Mouse (Mus musculus) thymus, postnatal 0 days (tissue): Measurements from ENCODE around the gene Cep41. TPM values are rescaled to one million over a fixed set of nuclear protein-coding genes. Genes with fewer than 3 reads are reported as not detected.

Experiments used
- DNase-seq: peaks from one replicate; pipeline ENCODE4 v3.0.0-alpha.2; 2015; ENCODE audit warnings: low spot score
- polyA plus RNA-seq: library from polyadenylated mRNA; unstranded; fragments of >200 nt; fragmentation: Nextera tagmentation; extraction: Ambion mirVana; gene quantifications from 2 replicates; pipeline ENCODE4 v1.2.1, GENCODE M21; 2015

Gene Cep41
- polyA plus RNA-seq: 14.1 and 15.0 TPM in 2 replicates

DNA sequence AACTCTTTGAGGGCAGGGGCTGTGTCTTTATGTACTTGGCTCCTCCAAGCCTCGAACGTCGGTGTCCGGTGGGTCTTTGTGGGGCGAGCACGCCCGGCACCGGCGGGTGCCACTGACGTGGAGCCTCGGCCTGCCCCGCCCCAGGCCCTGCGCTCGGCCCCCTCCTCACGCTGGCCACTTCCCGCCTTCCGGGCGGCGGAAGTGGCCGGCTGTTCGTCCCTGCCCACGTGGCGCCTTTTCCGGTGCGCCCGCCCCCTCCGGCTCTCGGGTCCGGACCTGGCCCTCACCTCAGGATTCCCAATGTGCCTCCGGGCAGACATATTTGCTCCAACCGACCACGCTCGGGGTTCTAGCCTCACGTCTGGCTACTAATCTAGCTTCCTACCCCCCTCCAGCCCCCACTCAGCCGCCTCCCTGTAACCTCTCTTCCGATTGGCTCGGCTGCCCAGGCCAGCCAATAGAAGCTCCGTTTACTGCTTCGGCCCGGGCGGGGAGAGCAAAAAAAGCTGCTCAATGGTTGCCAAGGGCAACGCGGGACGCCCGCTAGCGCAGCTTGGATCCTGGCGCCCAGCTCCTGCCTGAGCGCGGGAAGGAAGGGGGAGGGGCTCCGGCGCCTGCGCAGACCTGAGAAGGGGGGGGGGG is at the start of gene Cep41:
Cep41 (minus strand) TSS at position 400 of the 642 bp plus-strand sequence.
- DNase-seq: peak; percentile 94

DNA sequence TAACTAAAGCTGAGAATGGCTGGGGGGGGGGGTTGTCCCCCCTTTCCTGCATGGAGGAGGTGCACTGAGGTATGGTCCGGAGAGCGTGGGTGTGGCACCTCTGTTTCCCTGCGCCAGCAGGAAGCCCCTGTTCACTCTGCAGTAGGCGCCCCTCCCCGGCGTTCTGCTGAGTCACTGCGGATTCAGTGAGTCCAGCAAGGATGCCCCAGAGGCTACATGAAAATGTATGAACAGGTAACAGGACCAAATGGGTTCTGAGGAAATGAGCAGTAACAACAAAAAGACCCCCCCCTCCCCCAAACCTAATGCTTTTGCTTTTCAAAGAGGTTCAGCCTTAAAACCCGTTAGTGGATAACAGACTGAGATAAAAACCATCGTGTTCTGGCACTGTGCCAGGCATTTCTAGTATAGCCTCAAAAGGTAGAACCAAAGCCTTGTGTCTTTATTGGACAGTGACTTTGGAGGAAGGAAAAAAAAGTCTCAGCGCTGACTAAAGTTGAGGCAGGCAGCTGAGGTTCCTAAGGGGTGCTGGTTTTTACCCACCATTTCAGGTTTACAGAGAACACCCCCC is 45.7 kb upstream of the Cep41 start:
- no peak for DNase-seq

DNA sequence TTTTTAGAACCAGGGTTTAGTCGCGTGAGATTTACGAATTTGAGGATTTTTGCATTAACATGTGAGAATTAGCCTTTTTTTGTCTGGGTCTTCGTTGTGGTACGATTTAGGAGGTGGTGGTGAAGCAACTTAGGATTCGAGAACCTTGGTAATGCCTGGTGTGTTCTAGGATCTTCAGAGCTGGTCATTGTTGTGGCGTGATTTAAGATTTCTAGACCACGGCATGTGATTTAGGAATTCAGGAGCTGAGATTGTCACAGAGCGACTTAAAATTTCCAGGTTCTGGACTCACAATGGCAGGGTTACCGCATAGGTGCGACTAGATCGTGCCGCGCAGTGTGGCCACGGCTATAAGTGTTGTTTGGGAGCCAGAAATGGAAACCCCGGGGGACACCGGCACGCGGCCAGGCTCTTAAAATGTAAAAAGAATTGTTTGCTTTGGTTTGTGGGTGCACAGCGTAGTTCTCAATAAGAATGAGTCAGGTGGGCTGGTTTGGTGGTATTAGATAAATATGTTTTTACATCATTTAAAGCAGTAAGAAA is 45.0 kb upstream of the Cep41 start:
- no peak for DNase-seq

DNA sequence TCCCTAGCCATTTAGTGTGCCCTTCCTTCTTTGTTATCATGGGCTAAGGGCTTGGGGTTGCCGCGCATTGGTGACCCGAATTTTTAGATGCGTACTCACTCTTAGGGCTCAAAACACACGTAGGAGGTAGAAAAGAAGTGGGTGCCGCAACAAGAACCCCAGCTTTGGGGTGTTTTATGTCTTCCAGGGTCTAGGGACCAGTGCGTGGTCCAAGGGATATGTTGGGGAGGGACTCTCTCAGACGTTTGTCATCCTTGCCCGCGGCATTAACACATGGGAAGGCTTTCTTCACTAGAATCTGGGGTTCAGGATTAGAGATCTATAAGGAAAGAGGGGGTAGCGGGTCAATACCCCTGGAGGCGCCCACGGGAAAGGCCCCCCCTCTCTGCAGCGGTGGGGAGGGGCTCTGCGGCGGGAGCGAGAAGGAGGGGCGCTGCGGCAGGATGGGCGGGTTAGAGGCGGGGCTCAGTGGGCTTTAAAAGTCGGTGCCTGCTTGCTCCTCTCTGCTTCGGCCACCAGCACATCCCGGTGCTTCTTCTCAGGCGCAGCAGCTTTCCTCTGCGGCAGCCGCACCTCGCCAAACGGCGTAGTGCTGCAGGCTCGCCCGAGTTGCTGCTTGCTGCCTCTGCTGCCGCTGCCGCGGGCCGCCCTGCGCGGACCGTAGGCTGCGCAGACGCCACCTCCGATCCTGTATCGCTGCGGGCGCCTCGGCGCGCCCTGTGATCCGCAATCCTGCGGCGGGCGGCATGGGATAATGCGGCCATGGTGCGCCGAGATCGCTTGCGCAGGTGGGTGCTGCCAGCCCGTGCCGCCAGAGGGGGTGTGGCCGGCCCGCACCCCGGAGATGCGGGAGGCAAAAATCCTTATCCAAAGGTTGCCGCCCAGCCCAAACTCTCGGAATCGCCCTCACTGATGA is 44.3 kb upstream of the Cep41 start:
- no peak for DNase-seq

DNA sequence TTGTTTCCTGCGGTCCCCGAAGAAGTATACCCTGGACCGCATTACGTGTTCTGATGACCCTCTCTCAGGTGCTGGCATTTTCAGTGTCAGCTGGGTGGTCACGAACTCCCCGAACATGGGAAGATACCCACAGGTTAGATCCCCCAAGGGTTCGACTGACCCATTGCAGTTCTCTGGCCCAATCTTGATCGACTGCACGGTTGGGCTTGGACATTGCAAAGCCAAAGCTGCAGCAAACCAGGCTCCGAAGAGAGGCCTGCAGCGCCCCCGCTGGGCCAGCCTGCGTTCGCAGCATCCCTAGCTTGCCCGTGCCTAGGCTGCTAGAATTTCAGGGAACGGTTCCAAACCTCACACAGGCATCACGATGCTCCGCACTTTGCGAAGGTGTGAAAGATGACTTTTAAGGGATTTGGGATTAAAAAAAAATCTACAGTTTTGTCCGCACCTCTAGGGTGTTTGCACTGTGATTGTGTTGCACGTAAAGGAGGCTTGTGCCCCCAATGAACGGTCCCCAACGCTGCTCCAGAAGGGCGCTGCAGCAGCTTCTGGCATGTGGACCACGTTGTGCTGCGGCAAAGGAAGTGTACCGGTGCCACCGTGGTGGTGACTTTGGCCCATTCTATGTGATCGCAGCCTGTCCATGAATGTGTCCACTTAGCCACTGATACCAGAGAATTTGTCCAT is 43.5 kb upstream of the Cep41 start:
- DNase-seq: no peak

DNA sequence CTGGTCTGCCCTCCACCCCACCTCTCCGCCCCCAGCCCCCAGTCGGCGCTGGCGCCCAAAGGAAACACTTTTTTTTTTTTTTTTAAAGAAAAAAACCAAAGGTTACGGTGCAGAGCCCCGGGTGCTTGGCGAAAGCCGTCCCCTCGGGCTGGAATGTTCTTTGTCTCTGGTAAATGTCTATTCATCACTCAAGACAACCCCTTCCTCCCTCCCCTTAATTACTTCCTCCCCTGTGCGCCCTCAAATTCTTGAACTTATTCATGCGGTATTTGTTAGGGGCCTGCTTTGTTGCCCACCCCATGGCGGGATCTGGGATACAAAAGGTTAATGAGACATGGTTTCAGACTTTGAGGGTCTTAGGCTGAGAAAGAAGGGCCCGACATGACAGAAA is 42.8 kb upstream of the Cep41 start:
- DNase-seq: no peak

DNA sequence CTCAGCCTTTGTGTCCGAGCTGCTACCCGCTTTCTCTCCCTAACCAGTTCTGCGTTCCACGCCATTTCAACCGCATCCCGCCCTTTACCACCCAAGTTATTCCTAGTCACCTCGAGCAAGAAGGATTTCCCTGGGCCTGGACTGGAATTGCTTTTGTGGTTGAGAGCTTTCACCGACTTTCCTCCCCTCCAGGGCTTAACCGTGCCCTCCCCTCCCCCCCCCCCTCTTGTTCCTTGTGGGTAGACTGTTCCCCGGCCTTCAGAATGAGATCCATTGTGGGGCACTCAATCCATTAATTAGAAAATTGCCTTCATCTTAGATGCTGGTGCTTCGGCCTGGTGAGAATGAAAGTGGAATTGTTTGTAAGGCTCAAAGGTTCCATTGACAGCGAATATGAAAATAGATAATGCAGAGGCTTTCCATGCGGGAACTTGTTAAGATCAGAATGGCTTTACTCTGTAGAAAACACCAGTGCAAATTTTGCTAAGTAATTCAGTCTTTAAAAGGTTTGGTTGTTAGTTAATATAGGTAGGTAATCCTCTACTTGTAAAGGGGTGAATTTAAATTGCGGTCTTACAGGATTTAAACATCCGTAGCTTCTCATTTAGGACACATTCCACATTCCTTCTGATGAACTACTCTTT is 42.3 kb upstream of the Cep41 start:
- DNase-seq: no peak

DNA sequence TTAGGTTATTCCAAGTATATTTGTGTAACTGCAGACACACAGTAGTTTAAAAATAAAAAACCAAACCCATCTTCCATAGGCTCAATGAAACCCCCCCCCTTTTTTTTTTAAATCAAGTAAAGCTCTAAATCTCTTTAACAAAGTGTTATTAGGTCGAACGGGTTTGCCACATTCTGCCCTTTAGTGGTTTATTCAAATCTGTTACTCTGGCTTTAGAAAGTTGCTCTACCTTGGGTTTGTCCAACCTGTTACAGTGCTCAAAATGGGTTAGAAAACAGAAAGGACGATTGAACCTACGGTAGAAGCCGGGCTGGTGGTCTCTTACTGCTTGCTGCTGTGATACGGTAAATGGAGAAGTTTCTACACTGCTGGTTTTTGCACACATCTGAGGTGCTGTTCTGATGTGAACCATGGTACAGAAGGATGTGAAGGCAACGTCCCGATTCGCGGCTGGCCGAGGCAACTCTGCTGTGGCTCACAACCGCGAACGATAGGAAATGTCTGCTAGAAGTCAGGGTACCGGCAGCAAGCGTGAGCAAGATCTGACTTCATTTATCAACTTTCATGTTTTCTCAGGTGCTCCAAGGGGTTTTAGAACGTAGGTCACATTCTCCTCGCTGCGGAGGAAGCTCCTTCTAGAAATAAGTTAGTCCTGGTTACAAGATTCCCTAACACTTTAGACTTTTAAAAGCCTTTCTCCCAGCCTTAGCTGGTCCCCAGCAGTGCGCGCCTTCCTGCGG is 41.6 kb upstream of the Cep41 start:
- DNase-seq: no peak

DNA sequence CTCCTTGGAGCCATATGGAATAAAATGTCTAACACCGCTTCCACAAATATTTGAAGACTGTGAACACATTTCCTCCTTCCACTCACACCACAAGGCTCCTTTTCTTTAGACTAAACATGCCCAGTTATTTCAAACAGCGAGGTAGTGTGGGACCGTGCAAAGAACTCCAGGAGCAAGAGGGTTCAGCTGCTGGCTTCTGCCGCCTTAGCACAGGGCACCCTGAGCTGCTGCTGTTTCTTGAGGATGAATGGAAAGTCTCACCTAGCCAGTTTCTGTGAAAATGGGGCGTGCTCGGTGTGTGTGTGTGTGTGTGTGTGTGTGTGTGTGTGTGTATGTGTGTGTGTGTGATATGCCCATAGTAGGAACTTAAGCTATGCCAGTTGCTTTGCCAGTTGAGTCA is 40.9 kb upstream of the Cep41 start:
- no peak for DNase-seq

DNA sequence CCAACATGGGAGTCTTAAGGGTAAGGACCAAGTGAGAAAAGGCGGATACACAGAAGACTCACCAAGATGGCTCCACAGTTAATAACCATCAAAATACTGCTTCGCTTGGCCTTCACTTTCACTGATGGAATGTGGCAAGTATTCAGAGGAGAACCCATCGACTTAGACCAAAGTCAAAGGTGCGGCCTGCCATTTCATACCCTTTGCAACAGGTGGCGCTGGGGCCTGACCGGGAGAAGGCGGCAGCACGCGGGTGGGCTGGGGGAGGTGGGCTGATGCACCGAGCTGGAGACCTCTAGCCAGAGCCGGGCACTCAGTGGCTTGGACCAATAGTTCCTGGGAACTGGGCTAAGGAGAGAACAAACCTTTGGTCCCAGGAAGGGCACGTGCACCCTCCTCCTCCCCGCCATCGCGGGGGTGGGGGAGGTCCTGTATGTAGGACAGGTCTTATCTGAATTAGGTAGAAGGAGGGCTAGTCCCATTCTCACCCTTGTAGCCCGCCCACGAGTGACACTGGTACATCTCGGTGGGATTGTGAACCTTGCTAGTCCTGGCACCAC is 39.1 kb upstream of the Cep41 start:
- DNase-seq: no peak

DNA sequence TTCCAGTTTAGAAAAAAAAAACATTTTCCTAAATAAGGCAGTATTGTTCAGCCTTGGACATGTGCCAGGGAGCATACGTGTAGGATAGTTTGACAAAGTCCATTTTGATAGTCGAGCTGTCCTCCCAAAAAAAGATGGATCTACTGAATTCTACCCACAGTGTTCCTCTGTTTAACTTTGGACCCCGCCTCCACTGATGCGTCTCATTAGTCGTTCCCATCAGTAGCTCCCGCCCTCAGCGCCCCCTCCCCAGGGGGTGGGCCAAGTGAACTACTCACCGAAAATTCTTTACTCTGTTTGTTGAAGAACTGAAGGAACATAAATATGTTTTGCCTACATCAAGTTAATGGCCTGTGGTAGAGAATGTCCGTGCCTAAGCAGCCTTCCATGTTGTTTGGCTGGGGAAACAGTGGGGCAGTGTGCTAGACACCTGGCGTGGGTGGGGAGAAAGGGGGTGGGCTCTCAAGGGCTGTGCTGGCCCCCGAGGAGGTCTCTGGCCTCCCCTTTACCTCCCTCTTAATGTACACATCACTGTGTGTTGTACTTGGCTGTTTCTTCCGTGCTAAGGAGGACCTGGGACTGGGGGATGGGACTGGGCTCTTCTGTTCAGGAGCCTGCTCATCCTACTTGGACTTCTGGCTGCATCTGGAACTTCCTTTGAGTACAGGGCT is 36.9 kb upstream of the Cep41 start:
- DNase-seq: no peak

DNA sequence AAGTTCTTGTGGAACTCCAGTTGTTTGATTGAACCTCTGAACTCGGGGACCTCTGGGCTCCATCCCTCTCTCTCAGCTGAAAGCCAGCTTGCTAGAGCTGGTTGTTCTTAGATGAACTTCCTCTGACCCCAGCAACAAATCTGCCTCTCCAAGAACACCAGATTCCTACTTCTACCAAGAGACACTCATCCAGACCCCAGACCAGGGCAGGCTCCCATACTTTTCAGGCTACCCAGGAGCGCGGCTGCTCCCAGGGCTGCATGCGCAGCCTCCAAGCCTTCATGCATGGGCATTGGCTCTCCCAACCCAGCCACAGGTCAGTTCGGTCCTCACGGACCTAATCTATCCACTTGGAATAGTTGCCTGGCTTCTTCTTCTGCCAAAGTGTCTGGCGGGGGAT is 29.8 kb upstream of the Cep41 start, which contains the start of gene Mest:
Mest (plus strand) TSS at position 217 of the 400 bp plus-strand sequence.
- no peak for DNase-seq

DNA sequence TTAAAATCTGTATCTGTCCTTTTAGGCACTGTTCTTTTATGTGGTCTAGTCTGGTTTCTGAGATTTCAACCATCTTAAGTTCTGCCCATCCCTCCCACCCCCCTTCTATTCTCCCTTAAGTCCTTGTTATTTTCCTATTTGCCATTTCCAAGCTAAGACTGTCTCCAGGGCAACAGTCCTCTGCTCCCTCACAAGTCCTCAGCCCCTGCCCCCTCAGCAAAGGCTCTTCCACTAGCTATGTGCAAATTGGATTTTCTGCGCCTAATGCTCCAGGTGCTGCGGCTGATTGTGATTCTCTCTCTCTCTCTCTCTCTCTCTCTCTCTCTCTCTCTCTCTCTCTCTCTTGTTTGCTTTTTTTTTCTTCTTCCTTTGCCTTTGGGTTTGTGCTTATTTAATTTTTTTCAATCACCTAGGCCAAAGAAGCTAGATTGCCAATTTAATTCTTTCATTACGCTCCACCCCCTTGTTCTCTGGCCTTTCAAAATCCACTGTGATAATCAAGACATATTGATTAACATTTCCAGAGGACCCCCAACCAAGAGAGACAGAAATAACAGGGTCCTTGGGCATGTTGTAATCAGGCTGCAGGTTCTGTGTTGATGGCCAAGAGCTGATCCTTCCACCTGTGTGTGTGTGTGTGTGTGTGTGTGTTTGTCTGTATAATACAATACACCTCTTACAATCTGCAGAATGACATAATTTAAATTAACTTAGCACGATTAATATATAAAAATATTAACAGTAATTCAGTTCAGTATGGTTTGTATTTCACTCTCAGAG is 29.0 kb upstream of the Cep41 start:
- DNase-seq: no peak

DNA sequence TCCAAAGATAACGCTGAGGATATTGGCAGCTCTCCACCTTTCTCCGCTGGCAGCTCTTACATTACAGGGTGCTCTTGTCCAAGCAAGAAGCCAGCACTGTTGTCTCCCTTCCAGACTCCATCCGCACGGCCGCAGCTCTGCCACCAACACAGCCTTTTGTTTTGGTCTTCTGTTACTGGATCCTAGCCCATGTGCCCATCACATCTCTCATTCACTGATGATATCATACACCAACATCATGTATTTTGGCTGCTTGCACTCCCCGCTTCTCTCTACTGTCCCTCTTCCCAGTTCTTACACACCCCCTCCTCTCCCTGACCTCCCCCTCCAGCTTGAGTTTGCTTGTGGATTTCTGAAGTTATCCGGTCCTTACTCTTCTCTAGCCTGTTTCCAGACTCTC is 23.2 kb upstream of the Cep41 start:
- DNase-seq: no peak

DNA sequence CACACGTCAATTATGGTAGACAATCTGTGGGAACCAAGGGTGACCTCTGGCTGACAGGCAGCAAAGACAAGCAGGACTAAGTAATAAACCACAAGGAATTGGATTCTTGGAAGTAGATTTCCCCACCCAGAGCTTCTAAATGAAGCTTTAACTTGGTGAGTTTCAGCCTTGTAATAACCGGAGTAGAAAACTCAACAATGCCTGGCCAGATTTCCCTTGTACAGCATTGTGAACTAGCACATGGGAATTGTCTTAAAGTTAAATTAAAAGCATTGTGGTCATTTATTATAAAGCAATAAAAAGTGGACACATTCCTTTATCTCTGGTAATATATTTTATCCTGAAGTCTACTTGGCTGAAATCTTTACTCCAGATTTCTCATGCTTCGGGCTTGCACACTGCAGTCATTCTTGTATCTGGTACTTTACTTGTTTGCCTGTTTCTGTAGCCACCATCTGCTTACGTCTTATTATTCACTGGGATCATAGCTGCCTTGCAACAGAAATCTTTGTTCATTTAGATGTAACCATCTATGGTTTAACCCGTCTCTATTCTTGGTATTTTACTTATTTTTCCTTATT is 21.4 kb upstream of the Cep41 start:
- no peak for DNase-seq

DNA sequence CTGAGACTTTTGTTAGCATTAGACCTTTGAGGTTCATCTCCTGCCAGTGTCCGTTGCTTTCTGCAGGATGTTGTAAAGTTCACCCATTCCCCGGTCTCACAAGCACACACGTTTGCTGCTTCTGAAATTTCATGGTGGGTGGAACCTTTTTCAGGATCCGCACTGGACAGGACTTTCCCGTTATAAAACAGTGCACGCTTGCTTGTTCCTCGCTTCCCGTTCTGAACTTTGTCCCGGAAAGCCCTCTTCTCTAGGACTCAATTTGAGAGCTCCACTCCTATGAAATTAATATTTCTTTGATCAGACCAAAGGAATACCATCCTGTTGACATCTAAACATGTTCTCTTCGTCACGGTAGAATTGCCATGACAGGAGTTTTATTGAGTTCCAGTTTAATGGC is 20.3 kb upstream of the Cep41 start:
- DNase-seq: no peak

DNA sequence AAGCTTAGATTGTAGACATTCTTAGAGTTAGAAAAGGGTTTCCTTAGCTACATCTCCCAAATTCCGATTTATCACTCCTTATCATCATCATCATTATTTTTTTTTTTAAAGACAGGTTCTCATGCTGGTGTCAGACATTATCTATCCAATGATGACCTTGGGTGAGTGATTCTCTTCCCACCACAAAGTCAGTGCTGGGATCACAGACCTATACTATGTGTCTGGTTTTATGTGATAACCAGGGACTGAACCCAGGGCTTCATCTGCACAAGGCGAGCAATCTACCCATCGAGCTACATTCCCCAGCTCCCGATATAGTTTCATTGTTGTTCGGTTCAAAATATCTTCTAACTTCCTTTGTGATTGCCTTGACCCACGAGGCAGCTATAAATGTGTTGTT is 19.9 kb upstream of the Cep41 start:
- no peak for DNase-seq

DNA sequence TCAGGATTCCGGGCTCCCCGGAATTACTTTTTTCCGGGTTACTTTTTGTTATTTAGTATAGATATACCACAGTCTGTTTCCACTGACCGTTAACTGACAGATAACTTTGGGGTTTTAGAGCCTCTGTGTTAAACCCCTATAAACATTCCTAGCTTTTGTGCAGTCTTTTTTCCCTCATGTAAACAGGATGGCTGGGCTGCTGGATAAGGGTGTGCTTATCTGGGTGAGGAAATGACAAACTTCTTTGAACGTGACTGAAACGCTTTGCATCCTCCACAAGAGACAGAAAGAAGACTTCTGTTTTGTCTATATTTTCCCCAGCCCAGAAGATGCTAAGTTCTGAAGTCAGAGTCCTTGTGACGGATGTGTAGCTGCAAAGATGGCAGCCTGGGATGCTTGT is 18.9 kb upstream of the Cep41 start:
- no peak for DNase-seq
